ENCODE assay signal across 8 mouse cellular contexts in the genomic region with DNA sequence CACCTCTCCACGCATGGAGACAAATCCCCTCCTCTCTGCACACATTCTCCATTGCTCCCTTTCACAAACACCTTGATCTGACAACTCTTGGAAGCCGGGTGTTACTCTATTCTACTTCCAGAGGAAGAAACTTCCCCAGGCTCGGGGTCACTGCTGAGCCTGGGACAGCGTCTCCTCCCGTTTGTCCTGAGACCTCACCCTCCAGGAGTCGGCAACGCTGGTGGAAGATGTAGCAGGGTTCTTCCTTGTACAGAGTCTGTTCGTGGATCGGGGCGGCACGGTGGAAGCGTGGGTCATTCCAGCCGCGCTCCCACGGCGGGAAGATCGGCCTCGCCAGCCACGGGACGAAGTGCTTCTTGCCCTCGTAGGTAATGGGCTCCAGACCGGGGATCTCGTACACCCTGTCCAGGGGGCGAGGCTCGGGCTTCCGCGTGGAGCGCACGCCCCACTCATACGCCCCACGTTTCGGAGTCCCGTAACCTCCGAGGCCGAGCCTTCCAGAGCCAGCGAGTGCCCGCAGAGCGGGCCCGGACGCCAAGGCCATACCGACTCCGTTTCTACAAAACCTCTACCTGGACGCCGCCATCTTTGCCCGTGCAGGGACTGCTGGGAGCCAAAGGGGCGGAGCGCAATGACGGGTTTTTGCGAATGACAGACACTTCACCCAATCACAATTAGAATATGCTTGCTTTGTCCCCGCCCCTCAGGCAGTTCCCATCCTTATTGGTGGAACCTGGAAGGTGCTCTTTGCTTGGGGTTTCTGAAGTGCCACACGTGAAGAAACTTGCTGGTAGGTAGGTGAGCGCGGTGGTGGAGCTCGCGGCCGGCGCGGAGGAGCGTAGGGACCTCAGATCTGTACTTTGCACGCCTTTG. TPM values are rescaled to one million over a fixed set of nuclear protein-coding genes. Genes with fewer than 3 reads are reported as not detected.
DNase-seq lines count a peak whose midpoint lies in the region; ATAC-seq lines count a peak whose summit lies in the region.

TSS of gene Mrpl37 (minus strand) at position 617 of the 873 bp plus-strand sequence.
TSS of gene Cyb5rl (plus strand) at position 737 of the 873 bp plus-strand sequence.

- H3K4me1 ChIP-seq in heart, embryonic 10.5 days: peaks cover 18% of the 10 kb centered on the region
- H3K4me1 ChIP-seq in kidney, embryonic 15.5 days: peaks cover 19% of the 10 kb centered on the region

- H3K27me3 ChIP-seq in heart, embryonic 10.5 days (ENCODE audit: insufficient read depth, poor library complexity, severe bottlenecking): peaks cover 18% of the 10 kb centered on the region
- H3K27me3 ChIP-seq in kidney, embryonic 15.5 days: no peaks in the 10 kb centered on the region

- H3K9ac ChIP-seq in kidney, embryonic 15.5 days: peak within 1 kb of the TSS; percentile 76

- peak within 1 kb of the TSS; percentile 95 for H3K27ac ChIP-seq in heart, embryonic 10.5 days
- peak within 1 kb of the TSS; percentile 61 for H3K27ac ChIP-seq in kidney, embryonic 15.5 days

- peak; percentile 99 for ATAC-seq in erythroblast, adult 5-6 weeks (replicated peaks; ENCODE audit: low FRiP score, poor library complexity, severe bottlenecking)
- ATAC-seq in kidney, embryonic 15.5 days (replicated peaks; ENCODE audit: low FRiP score): peak; percentile 99
- peak; percentile 99 for ATAC-seq in monocyte, adult 5-6 weeks (replicated peaks; ENCODE audit: insufficient number of reproducible peaks, low FRiP score, low TSS enrichment, poor library complexity, severe bottlenecking)

- H3K4me2 ChIP-seq in kidney, embryonic 15.5 days: peak within 1 kb of the TSS; percentile 97

- H3K9me3 ChIP-seq in heart, embryonic 10.5 days: no peaks in the 10 kb centered on the region
- H3K9me3 ChIP-seq in kidney, embryonic 15.5 days (replicated peaks): no peaks in the 10 kb centered on the region

- WGBS in heart, embryonic 10.5 days: under 1% methylated on average over 60 of the region's 60 CpGs
- under 1% methylated on average over 60 of the region's 60 CpGs for WGBS in kidney, embryonic 15.5 days

- peak within 1 kb of the TSS; percentile 93 for H3K4me3 ChIP-seq in heart, embryonic 10.5 days
- peak within 1 kb of the TSS; percentile 76 for H3K4me3 ChIP-seq in kidney, embryonic 15.5 days (replicated peaks)

- DNase-seq in B cell, adult 2 months: peak; percentile 96 to 97
- peak; percentile 99 for DNase-seq in brain, adult 2 months (ENCODE audit: low read depth, low spot score)
- DNase-seq in heart, embryonic 10.5 days (ENCODE audit: low spot score): peak; percentile 98
- DNase-seq in liver: peak; percentile 96
- peak; percentile 96 to 97 for DNase-seq in spleen, postnatal 4 days (ENCODE audit: low spot score in 2 of 2)

- H3K36me3 ChIP-seq in heart, embryonic 10.5 days: peaks cover 30% of the 10 kb centered on the region
- H3K36me3 ChIP-seq in kidney, embryonic 15.5 days: peaks cover 34% of the 10 kb centered on the region

RNA-seq across cellular contexts. Expression of gene Mrpl37, which starts in this region (rescaled TPM):
- total RNA-seq in erythroblast, adult 5-6 weeks (2015; ENCODE audit: low replicate concordance): 20.9 and 25.0 TPM in 2 replicates
- 5.4 and 17.2 TPM in 2 replicates for total RNA-seq in erythroblast, adult 5-6 weeks (2017; ENCODE audit: low replicate concordance)
- 117 and 120 TPM in 2 replicates for polyA plus RNA-seq in heart, embryonic 10.5 days (2016; fragmentation: Nextera tagmentation; extraction: Ambion mirVana)
- polyA plus RNA-seq in kidney, embryonic 15.5 days (2015; fragmentation: Nextera tagmentation; extraction: Ambion mirVana): 108 TPM in 2 replicates
- total RNA-seq in monocyte, adult 5-6 weeks (2017): 11.1 to 25.7 TPM (median 18.3 TPM) in 3 replicates

RNA-seq across cellular contexts. Expression of gene Cyb5rl, which starts in this region (rescaled TPM):
- total RNA-seq in erythroblast, adult 5-6 weeks (2015; ENCODE audit: low replicate concordance): 0.63 TPM in 1 of 2 replicates, not detected in the other
- 0.28 and 0.34 TPM in 2 replicates for total RNA-seq in erythroblast, adult 5-6 weeks (2017; ENCODE audit: low replicate concordance)
- 5.1 and 7.3 TPM in 2 replicates for polyA plus RNA-seq in heart, embryonic 10.5 days (2016; fragmentation: Nextera tagmentation; extraction: Ambion mirVana)
- polyA plus RNA-seq in kidney, embryonic 15.5 days (2015; fragmentation: Nextera tagmentation; extraction: Ambion mirVana): 11.1 and 12.1 TPM in 2 replicates
- 0.64 to 7.9 TPM (median 1.5 TPM) in 3 replicates for total RNA-seq in monocyte, adult 5-6 weeks (2017)

Comparison
In these comparisons a context has a peak if more than half of its experiments do, and no peak if none do; other contexts are left out.
1. Peak in every context shown above with its lines: DNase-seq, ATAC-seq, H3K4me3 ChIP-seq and H3K27ac ChIP-seq.